Mouse (Mus musculus): ENCODE measurements at regions not wholly inside any gene's neighbourhood (a gene's known extent, or its start where the extent isn't known, plus 50 kb on each side); places are given as distances from the start of the nearest gene placed in this dataset.

- no peak for DNase-seq (ENCODE audit: low spot score in 2 of 2)
These were observed 183.5 kb downstream of the Hsfy2 start for GRCm38 (mm10) chr1:56453756-56454155.

GRCm38 (mm10) chr1:56442835-56443234 lies 194.4 kb downstream of the Hsfy2 start:
- no peak for DNase-seq (ENCODE audit: low spot score in 2 of 2)

DNA sequence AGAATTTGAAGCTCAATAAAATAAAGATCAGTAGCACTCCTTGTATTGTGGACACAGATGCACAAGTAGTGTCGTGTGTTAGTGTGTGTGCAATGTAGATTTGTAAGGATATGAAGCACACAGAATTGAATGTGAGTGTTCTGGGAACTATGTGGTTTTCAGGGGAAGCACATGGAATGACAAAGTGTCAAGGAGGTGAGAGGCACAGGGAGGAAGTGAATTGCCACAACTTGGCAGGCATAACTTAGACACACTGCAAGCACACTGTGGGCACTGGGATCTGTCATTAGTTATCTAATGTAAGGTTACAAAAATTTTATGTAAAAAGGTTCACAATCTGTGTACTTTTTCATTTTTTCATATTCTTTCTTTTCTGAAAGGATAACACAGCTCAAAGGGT lies 230.4 kb downstream of the Hsfy2 start:
- no peak for DNase-seq (ENCODE audit: low spot score in 2 of 2)

DNA sequence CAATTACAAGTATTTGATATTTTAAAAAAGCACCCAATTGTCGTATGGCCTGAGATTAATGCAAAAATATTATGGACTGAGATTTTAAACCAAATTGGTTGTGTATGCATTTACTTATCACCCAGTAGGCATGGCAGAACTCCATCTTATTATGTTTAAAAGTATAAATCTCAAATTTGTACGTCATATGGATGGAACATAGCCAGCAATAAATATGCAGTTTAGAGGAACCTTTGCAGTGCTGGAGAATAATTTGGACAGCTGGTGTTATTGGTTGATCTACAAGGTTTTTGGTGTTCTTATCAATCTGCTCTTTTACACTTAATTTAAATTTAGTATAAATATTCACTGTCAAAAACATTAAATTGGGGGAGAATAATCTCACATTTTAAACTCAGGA lies 233.9 kb downstream of the Hsfy2 start:
- DNase-seq (ENCODE audit: low spot score in 2 of 2): no peak

GRCm38 (mm10) chr1:56395832-56396231 lies 241.4 kb downstream of the Hsfy2 start:
- DNase-seq (ENCODE audit: low spot score in 2 of 2): no peak

GRCm38 (mm10) chr1:56387086-56387485 lies 250.1 kb downstream of the Hsfy2 start:
- no peak for DNase-seq (ENCODE audit: low spot score in 2 of 2)

DNA sequence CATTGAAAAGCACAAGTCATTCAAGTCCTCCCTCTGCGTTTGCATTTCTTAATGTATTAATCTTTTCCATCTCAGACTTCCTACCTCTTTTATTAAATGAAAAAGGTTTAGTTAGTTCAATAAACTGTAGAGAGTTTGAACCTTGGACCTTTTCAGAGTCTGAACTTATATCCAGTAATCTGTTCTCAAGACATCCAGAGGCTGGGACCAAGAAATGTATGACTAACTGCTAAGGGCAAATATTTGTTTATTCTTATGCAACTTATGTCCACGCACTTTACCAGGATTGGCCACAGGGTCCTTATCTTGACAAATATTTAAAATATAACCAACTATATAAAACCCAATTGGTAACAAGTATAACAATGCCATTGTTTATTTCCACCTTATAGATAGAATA lies 270.9 kb downstream of the Hsfy2 start:
- no peak for DNase-seq (ENCODE audit: low spot score in 2 of 2)

DNA sequence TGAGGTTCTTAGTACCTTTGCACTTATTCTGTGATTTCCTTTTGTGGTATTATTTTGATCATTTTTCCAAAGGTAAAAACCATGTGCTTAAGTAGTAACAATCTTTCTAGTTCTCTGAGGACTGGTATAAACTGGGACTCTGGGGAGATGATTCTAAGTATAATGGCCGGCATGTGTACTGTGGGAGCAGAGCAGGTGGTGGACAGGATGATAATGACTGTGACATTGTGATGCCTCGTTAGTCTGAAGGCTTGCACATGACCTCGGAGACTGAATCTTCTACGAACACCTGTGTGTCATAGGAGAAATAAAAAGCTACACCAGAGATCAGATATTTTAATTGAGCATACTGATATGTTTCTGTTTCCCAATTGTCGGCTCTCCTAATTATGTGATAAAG lies 276.4 kb downstream of the Hsfy2 start:
- no peak for DNase-seq (ENCODE audit: low spot score in 2 of 2)

- DNase-seq (ENCODE audit: low spot score in 2 of 2): no peak
These were observed 290.6 kb downstream of the Hsfy2 start for GRCm38 (mm10) chr1:56346638-56347037.

GRCm38 (mm10) chr1:56344952-56345351 lies 292.3 kb downstream of the Hsfy2 start:
- no peak for DNase-seq (ENCODE audit: low spot score in 2 of 2)

- DNase-seq (ENCODE audit: low spot score in 2 of 2): no peak
These were observed 309.9 kb downstream of the Hsfy2 start for GRCm38 (mm10) chr1:56327381-56327780.

DNA sequence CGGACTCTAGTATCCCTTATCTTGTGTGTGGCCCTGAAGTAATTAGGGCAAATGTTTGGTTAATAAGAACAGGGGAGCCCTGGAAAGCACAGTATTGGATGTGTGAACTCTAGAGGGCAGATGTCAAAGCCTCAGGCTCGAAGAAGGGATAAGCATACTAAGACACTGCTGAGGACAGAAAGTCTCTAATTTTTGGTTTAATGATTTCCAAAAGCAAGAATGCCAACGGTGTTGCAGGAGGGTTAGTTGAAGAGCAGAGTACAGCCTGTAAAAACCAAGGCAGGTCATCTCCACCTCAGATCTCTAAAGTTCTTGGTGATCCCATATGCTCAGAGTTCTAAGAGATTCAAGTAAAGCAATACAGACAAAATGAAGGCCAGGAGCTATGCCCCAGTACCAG lies 328.6 kb downstream of the Hsfy2 start:
- no peak for DNase-seq (ENCODE audit: low spot score in 2 of 2)

GRCm38 (mm10) chr1:56294391-56294790 lies 342.8 kb downstream of the Hsfy2 start:
- no peak for DNase-seq (ENCODE audit: low spot score in 2 of 2)

DNA sequence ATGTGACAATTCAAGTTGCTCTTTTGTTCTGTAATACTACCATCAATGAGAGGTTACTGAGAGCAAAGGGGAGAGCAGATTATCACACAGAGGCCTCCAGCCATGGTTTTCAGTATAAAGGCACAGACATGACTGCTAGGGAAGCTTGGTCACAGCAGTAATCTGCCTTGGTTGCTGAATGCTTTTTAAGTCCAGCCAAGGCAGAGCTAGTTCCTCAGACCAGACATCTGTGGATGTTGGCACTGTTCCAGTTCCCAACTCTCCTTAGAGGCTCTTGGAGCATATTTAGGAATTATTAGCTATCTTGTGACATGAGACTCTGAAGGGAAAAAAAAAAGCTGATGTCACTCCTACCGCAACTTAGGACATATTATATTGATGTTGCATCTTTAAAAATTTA lies 347.5 kb downstream of the Hsfy2 start:
- no peak for DNase-seq (ENCODE audit: low spot score in 2 of 2)

GRCm38 (mm10) chr1:56286386-56287045 lies 350.7 kb downstream of the Hsfy2 start:
- DNase-seq (ENCODE audit: low spot score in 2 of 2): no peak

DNA sequence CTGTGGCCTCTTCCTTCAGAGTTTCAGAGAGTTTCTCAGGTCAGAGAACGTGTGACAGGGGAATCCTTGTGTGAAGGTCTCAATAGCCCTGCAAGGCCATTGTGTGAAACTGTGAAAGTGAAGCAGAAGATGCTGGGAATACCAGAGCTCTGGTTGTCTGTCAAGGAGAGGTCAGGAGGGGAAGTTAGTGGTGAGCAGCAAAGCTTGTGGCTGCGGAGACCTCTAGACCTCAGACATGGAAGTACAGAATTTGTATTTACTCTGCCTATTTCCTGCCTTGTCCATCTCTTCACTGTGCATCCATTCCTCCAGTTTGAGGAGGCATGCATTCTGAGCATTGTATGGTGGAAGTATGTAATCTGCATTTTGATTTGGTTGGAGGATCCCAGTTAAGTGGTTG lies 375.5 kb downstream of the Hsfy2 start:
- no peak for DNase-seq (ENCODE audit: low spot score in 2 of 2)

GRCm38 (mm10) chr1:56260759-56261158 lies 376.5 kb downstream of the Hsfy2 start:
- DNase-seq (ENCODE audit: low spot score in 2 of 2): no peak

DNA sequence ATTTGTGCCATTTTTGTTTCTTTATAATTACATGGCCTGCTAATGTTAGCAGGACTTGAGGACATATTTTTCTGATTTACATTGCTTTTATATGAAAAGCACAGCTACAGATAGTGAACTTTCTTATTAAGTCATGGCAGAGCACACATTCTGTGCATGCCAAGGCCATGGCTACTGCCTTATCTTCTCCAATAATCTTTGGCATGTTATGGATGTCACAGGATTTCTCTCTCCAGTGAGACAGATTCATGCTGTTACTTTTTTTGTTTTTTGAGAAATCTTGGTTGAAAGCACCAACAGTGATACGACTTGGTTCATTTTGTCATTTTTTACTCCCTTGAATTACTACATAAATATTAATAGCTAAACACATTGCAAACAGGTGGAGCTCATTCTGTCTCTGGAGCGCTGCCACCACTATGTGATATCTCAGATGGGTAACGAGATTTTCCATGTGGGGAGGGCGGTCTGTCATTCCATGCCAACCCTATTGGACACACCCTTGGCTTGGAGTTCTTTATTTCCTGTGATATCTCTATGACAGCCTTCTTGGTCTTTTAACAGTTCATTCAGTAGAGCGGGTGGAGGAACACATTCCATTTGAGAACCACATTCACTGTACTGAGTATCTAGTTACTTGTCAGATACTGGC lies 380.3 kb downstream of the Hsfy2 start:
- no peak for DNase-seq (ENCODE audit: low spot score in 2 of 2)

GRCm38 (mm10) chr1:56239686-56240085 lies 397.5 kb downstream of the Hsfy2 start:
- DNase-seq (ENCODE audit: low spot score in 2 of 2): no peak

GRCm38 (mm10) chr1:56226314-56227008 lies 410.8 kb downstream of the Hsfy2 start:
- DNase-seq (ENCODE audit: low spot score in 2 of 2): no peak

- no peak for DNase-seq (ENCODE audit: low spot score in 2 of 2)
These were observed 417.5 kb downstream of the Hsfy2 start for GRCm38 (mm10) chr1:56219700-56220099.

DNA sequence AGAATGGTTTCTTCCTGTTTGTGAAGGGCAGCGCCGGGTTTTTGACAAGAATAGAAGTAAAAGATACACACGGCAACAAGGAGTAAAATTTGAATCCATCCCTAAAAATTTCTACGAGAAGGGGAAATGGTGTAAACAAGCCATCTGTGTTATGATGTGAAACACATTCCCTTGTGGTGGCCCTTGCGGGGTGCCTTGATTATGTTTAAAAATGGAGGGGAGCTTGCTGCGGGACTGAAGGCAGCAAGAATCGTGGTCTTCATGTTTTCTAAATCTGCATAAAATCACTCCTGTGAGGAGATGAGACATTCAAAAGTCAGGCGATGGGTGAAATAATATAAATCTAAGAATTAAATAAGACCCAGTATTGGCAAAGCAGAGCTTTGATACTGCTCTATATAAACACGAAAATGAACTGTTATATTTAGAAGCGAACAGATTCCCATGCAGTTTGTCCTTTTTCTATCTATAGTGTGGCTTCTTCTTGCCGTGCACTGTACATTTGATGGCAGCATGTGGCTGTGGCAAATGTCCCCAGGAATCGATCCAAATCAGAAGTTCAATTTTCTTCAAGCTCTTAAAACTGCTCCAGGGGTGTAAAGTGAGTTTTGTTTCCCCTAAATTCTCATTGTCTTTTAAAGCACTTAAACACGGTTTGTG lies 426.4 kb downstream of the Hsfy2 start:
- no peak for DNase-seq (ENCODE audit: low spot score in 2 of 2)
